Mouse (Mus musculus) midbrain, postnatal 0 days (tissue): ENCODE data around the gene 4933409G03Rik. TPM values are rescaled to one million over a fixed set of nuclear protein-coding genes. Genes with fewer than 3 reads are reported as not detected.
"Not testable (repeated sequence)": the region's sequence is repeated elsewhere in the genome, so short reads cannot be mapped to it uniquely, and the experiment has no call there.

Source experiments
- ATAC-seq: fragments of 200-750 bp; cut with Nextera tagmentation; 2 replicates; pipeline ENCODE4 v1.8.0; 2017; ENCODE audit warnings: moderate number of reproducible peaks, mild to moderate bottlenecking, moderate TSS enrichment, moderate library complexity; ENCODE audit not compliant: low FRiP score
- DNase-seq: peaks from one replicate; pipeline ENCODE4 v3.0.0-alpha.2; 2015; ENCODE audit warnings: low spot score
- H3K27ac ChIP-seq: fragments of 300-500 bp; sonication (generic); 2 replicates; pipeline ENCODE4 v1.5.1; 2014; ENCODE audit warnings: low read depth, mild to moderate bottlenecking, low read length, mixed read lengths
- H3K27me3 ChIP-seq: fragments of 300-500 bp; sonication (generic); 2 replicates; pipeline ENCODE4 v1.6.1; 2014; ENCODE audit warnings: low read length, control low read depth, mixed read lengths; ENCODE audit not compliant: insufficient read depth
- H3K36me3 ChIP-seq: fragments of 300-500 bp; sonication (generic); 2 replicates; pipeline ENCODE4 v1.6.1; 2014; ENCODE audit warnings: low read length, control low read depth, mixed read lengths; ENCODE audit not compliant: insufficient read depth
- H3K4me1 ChIP-seq: fragments of 300-500 bp; sonication (generic); 2 replicates; pipeline ENCODE4 v1.6.1; 2014; ENCODE audit warnings: mild to moderate bottlenecking, control low read depth, antibody characterized with exemption, low read length, mixed read lengths; ENCODE audit not compliant: insufficient read depth
- H3K4me2 ChIP-seq: fragments of 300-500 bp; sonication (generic); 2 replicates; pipeline ENCODE4 v1.6.1; 2014; ENCODE audit warnings: low read depth, mild to moderate bottlenecking, low read length, mixed read lengths; ENCODE audit not compliant: poor library complexity, severe bottlenecking
- H3K4me3 ChIP-seq: fragments of 300-500 bp; sonication (generic); 2 replicates; pipeline ENCODE4 v1.5.1; 2014; ENCODE audit warnings: low read depth, mild to moderate bottlenecking, low read length, moderate library complexity
- H3K9ac ChIP-seq: fragments of 300-500 bp; sonication (generic); replicated peaks from 2 replicates; pipeline ENCODE4 v1.6.1; 2014; ENCODE audit warnings: mild to moderate bottlenecking, low read length, moderate library complexity, mixed read lengths; ENCODE audit not compliant: poor library complexity, severe bottlenecking
- H3K9me3 ChIP-seq: fragments of 300-500 bp; sonication (generic); 2 replicates; pipeline ENCODE4 v1.6.1; 2016; ENCODE audit warnings: low read length, control low read depth
- CTCF ChIP-seq: IDR thresholded peaks from 2 replicates; pipeline ENCODE4 v1.5.1; 2016; ENCODE audit warnings: antibody characterized with exemption, mild to moderate bottlenecking
- WGBS: fragments of 180-500 bp; shearing (Covaris S2); extraction: QIAGEN DNeasy Blood & Tissue Kit; methylation state at CpG from one replicate; pipeline ENCODE4 v1.1.7; 2014; 5-methylcytosine and 5-hydroxymethylcytosine counted together
- polyA plus RNA-seq: library from polyadenylated mRNA; unstranded; fragments of >200 nt; fragmentation: Nextera tagmentation; extraction: Ambion mirVana; gene quantifications from 2 replicates; pipeline ENCODE4 v1.2.1, GENCODE M21; 2015
- total RNA-seq: library from RNA; depleted of rRNA; stranded (reverse); fragments of >200 nt; gene quantifications from 2 replicates; pipeline ENCODE4 v1.2.3, GENCODE M21; 2014; rRNA removed

Gene 4933409G03Rik
- total and polyA plus RNA-seq, 2 experiments from 2014 or later: not detected

DNA sequence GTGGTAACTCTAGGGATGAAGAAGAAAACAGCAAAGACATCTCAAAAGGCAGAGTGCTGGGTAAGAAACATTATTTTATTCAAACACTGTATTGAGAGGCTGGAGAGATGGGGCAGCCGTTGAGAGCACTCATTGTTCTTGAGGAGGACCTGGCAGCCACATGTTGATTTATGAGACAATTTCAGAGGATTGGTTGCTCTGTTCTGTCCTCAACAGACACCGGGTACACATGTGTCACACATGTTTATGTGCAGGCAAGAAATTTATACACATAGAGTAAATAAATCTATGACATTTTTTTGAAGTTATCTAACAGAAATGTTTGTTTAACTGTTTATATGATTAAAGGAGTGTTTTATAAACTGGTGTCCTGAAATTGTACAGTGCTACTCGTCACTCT, 10.6 kb downstream of the 4933409G03Rik start:
- Histone ChIP-seq H3K9ac (no peak overlapping the region), H3K27me3 (no peaks in the 10 kb centered on the region), H3K27ac (no peak overlapping the region), H3K4me2 (no peak overlapping the region), H3K9me3 (no peaks in the 10 kb centered on the region), H3K4me3 (no peak overlapping the region), H3K36me3 (no peaks in the 10 kb centered on the region), H3K4me1 (no peaks in the 10 kb centered on the region)
- no peak for ATAC-seq
- WGBS: 78% methylated on average over 3 of the region's 3 CpGs
- no peak for TF ChIP-seq CTCF
- DNase-seq: no peak

DNA sequence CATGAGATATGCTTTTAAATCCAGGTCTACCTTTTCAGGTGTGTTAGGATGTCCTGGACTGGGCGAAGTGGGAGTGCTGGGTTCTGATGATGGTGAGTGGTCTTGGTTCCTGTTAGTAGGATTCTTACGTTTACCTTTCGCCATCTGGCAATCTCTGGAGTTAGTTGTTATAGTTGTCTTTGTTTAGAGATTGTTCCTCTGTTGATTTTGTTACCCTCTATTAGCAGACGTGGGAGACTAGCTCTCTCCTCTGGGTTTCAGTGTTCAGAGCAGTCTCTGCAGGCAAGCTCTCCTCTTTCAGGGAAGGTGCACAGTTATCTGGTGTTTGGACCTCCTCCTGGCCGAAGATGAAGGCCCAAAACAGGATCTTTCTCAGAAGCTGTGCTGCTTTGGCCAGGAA, 74.0 kb downstream of the 4933409G03Rik start, which contains the start of gene 4932414N04Rik:
Gene 4932414N04Rik, plus strand, starts transcription at position 301 of the 400 bp plus-strand sequence.
- H3K4me2 ChIP-seq, H3K9ac ChIP-seq, H3K27me3 ChIP-seq, H3K27ac ChIP-seq, DNase-seq, ATAC-seq, H3K4me1 ChIP-seq, H3K36me3 ChIP-seq, H3K9me3 ChIP-seq, H3K4me3 ChIP-seq: not testable (repeated sequence)
- WGBS: 75% methylated on average over 1 of the region's 5 CpGs

Other genes starting within 250 kb of the 4933409G03Rik start
- 33.9 and 37.9 TPM in 2 replicates for gene Stk39, start 110.1 kb upstream of the 4933409G03Rik start, total RNA-seq
- 20.9 and 23.4 TPM in 2 replicates for gene Stk39, start 110.1 kb upstream of the 4933409G03Rik start, polyA plus RNA-seq
- not detected in 2 replicates for gene 4932414N04Rik, start 74.1 kb downstream of the 4933409G03Rik start, total RNA-seq
- not detected in 2 replicates for gene 4932414N04Rik, start 74.1 kb downstream of the 4933409G03Rik start, polyA plus RNA-seq